Comparison of ENCODE assay signal across 8 mouse cellular contexts in genomic region chr11:51637971-51638414, GRCm38 (mm10). TPM values are rescaled to one million over a fixed set of nuclear protein-coding genes. Genes with fewer than 3 reads are reported as not detected.
DNase-seq lines count a peak whose midpoint lies in the region; ATAC-seq and TF ChIP-seq lines count a peak whose summit lies in the region.

No protein-coding gene starts in this region.

- DNase-seq in kidney, adult 18-20 months: no peak
- DNase-seq in limb, embryonic 14.5 days (ENCODE audit: low spot score): peak; percentile 69
- peak; percentile 70 for DNase-seq in thymus, postnatal 10 days (ENCODE audit: low spot score in 2 of 2)

- TF ChIP-seq POLR2A in cortical plate, adult 2 months (IDR thresholded peaks at IDR 0.05; ENCODE audit: extremely low read depth, insufficient read depth, low read length): no peak
- no peak for TF ChIP-seq POLR2A in limb, embryonic 14.5 days (IDR thresholded peaks at IDR 0.05; ENCODE audit: borderline replicate concordance, extremely low read depth, insufficient read depth, insufficient read length)

- peak overlapping the region; percentile 20; the same call in 1 of the 2 replicates for H3K9ac ChIP-seq in kidney, embryonic 14.5 days (ENCODE audit: low read depth, low read length)
- peak overlapping the region; percentile 2; the same call in 1 of the 2 replicates for H3K9ac ChIP-seq in heart, embryonic 14.5 days (ENCODE audit: low read length)
- H3K9ac ChIP-seq in limb, embryonic 14.5 days (ENCODE audit: low read depth, low read length, severe bottlenecking): peak overlapping the region; percentile 18
- H3K9ac ChIP-seq in midbrain, embryonic 16.5 days (ENCODE audit: low read depth, low read length): no peak overlapping the region

- no peaks in the 10 kb centered on the region for H3K9me3 ChIP-seq in kidney, embryonic 14.5 days (ENCODE audit: control insufficient read depth, low read length)
- H3K9me3 ChIP-seq in heart, embryonic 14.5 days (ENCODE audit: control insufficient read depth, low read length): no peaks in the 10 kb centered on the region
- H3K9me3 ChIP-seq in limb, embryonic 14.5 days (ENCODE audit: control insufficient read depth, low read length): no peaks in the 10 kb centered on the region
- H3K9me3 ChIP-seq in midbrain, embryonic 16.5 days (replicated peaks; ENCODE audit: control insufficient read depth, low read length, poor library complexity, severe bottlenecking): no peaks in the 10 kb centered on the region

- peak; percentile 34; the same call in 1 of the 2 replicates for ATAC-seq in kidney, embryonic 14.5 days (ENCODE audit: low FRiP score, low TSS enrichment)
- ATAC-seq in heart, embryonic 14.5 days (ENCODE audit: insufficient number of reproducible peaks, insufficient read depth, low FRiP score, low read depth): no peak
- ATAC-seq in limb, embryonic 14.5 days (ENCODE audit: low FRiP score, low read depth): peak; percentile 28; the same call in 1 of the 2 replicates
- no peak for ATAC-seq in midbrain, embryonic 16.5 days
- no peak; the same call in 1 of the 2 replicates for ATAC-seq in megakaryocyte-erythroid progenitor cell, adult 5-6 weeks (replicated peaks; ENCODE audit: low FRiP score, low TSS enrichment, poor library complexity, severe bottlenecking)

- H3K4me2 ChIP-seq in kidney, embryonic 14.5 days (replicated peaks; ENCODE audit: low read depth, low read length): peak overlapping the region; percentile 28
- peak overlapping the region; percentile 54 for H3K4me2 ChIP-seq in heart, embryonic 14.5 days (ENCODE audit: low read length)
- peak overlapping the region; percentile 33 for H3K4me2 ChIP-seq in limb, embryonic 14.5 days (replicated peaks; ENCODE audit: low read depth, low read length, severe bottlenecking)
- peak overlapping the region; percentile 5; the same call in 1 of the 2 replicates for H3K4me2 ChIP-seq in midbrain, embryonic 16.5 days (ENCODE audit: low read length)

- peaks cover 15% of the 10 kb centered on the region; the same call in 1 of the 2 replicates for H3K4me1 ChIP-seq in kidney, embryonic 14.5 days (ENCODE audit: control insufficient read depth, insufficient read depth, low read length)
- H3K4me1 ChIP-seq in cortical plate, adult 2 months (ENCODE audit: control insufficient read depth, insufficient read depth, low read length): 0 out of 2 replicates have a peak, but pooled peaks cover 1% of the 10 kb centered on the region
- peaks cover 2 to 11% of the 10 kb centered on the region in 2 experiments; a peak in 3 of 4 replicates for H3K4me1 ChIP-seq in heart, embryonic 14.5 days (ENCODE audit: control insufficient read depth in 2 of 2, insufficient read depth in 2 of 2, low read length in 2 of 2)
- peaks cover 10% of the 10 kb centered on the region for H3K4me1 ChIP-seq in limb, embryonic 14.5 days (ENCODE audit: control insufficient read depth, insufficient read depth, low read length)
- H3K4me1 ChIP-seq in midbrain, embryonic 16.5 days (ENCODE audit: control insufficient read depth, insufficient read depth, low read length): peaks cover 15% of the 10 kb centered on the region

- 5% methylated on average over 17 of the region's 17 CpGs for WGBS in kidney, embryonic 14.5 days
- WGBS in heart, embryonic 14.5 days: 3% methylated on average over 17 of the region's 17 CpGs
- WGBS in limb, embryonic 14.5 days: 3% methylated on average over 17 of the region's 17 CpGs
- WGBS in midbrain, embryonic 16.5 days: 3% methylated on average over 17 of the region's 17 CpGs

- peak overlapping the region; percentile 65; the same call in 1 of the 2 replicates for H3K27ac ChIP-seq in kidney, embryonic 14.5 days (ENCODE audit: low read depth, low read length)
- peak overlapping the region; percentile 32; the same call in 1 of the 2 replicates for H3K27ac ChIP-seq in cortical plate, adult 2 months (ENCODE audit: insufficient read depth, low read length)
- H3K27ac ChIP-seq in heart, embryonic 14.5 days (replicated peaks in 1 of 2; ENCODE audit: control insufficient read depth in 1 of 2, insufficient read depth in 1 of 2, low read depth in 2 of 2, low read length in 2 of 2): peak overlapping the region; percentile 41 to 44; a peak in 3 of 4 replicates
- H3K27ac ChIP-seq in limb, embryonic 14.5 days (replicated peaks; ENCODE audit: low read depth, low read length): peak overlapping the region; percentile 56
- H3K27ac ChIP-seq in midbrain, embryonic 16.5 days (ENCODE audit: low read length): no peak overlapping the region

- no peaks in the 10 kb centered on the region for H3K27me3 ChIP-seq in kidney, embryonic 14.5 days (ENCODE audit: control insufficient read depth, insufficient read depth, low read length)
- H3K27me3 ChIP-seq in heart, embryonic 14.5 days (ENCODE audit: control insufficient read depth, insufficient read depth, low read length): no peaks in the 10 kb centered on the region
- H3K27me3 ChIP-seq in limb, embryonic 14.5 days (ENCODE audit: control insufficient read depth, insufficient read depth, low read length): no peaks in the 10 kb centered on the region
- H3K27me3 ChIP-seq in midbrain, embryonic 16.5 days (ENCODE audit: control insufficient read depth, insufficient read depth, low read depth, low read length): no peaks in the 10 kb centered on the region

- H3K4me3 ChIP-seq in kidney, embryonic 14.5 days (ENCODE audit: low read length): 0 out of 2 replicates have a peak overlapping the region, but pooled peaks have one; percentile 0
- no peak overlapping the region for H3K4me3 ChIP-seq in cortical plate, adult 2 months (ENCODE audit: insufficient read depth, low read length)
- no peak overlapping the region; a peak in 1 of 4 replicates for H3K4me3 ChIP-seq in heart, embryonic 14.5 days (ENCODE audit: control insufficient read depth in 1 of 2, insufficient read depth in 1 of 2, low read depth in 1 of 2, low read length in 2 of 2)
- peak overlapping the region; percentile 14 for H3K4me3 ChIP-seq in limb, embryonic 14.5 days (replicated peaks; ENCODE audit: low read length)
- no peak overlapping the region for H3K4me3 ChIP-seq in midbrain, embryonic 16.5 days (ENCODE audit: low read depth, low read length)

- peaks cover 6% of the 10 kb centered on the region; the same call in 1 of the 2 replicates for H3K36me3 ChIP-seq in kidney, embryonic 14.5 days (ENCODE audit: control insufficient read depth, insufficient read depth, low read length)
- 0 out of 2 replicates have a peak, but pooled peaks cover 7% of the 10 kb centered on the region for H3K36me3 ChIP-seq in heart, embryonic 14.5 days (ENCODE audit: control insufficient read depth, insufficient read depth, low read length)
- H3K36me3 ChIP-seq in limb, embryonic 14.5 days (ENCODE audit: control insufficient read depth, insufficient read depth, low read length): peaks cover 5% of the 10 kb centered on the region; the same call in 1 of the 2 replicates
- no peaks in the 10 kb centered on the region; the same call in 1 of the 2 replicates for H3K36me3 ChIP-seq in midbrain, embryonic 16.5 days (ENCODE audit: control insufficient read depth, insufficient read depth, low read length)

- TF ChIP-seq CTCF in cortical plate, adult 2 months (IDR thresholded peaks at IDR 0.05; ENCODE audit: extremely low read depth, insufficient read depth, low read length): no peak

RNA-seq across cellular contexts. Expression of gene Rmnd5b, which starts 2.3 kb away (rescaled TPM):
- 38.9 and 48.7 TPM in 2 replicates for polyA plus RNA-seq in kidney, embryonic 14.5 days (2014; fragmentation: Nextera tagmentation; extraction: Ambion mirVana)
- polyA plus RNA-seq in cortical plate, adult 2 months (2012; rRNA removed): 80.3 and 81.2 TPM in 2 replicates
- polyA plus RNA-seq in heart, embryonic 14.5 days (2014; fragmentation: Nextera tagmentation; extraction: Ambion mirVana): 32.1 and 34.3 TPM in 2 replicates
- 49.3 and 57.9 TPM in 2 replicates for polyA plus RNA-seq in limb, embryonic 14.5 days (2012; rRNA removed)
- 57.4 and 59.7 TPM in 2 replicates for polyA plus RNA-seq in limb, embryonic 14.5 days (2014; fragmentation: Nextera tagmentation; extraction: Ambion mirVana)
- polyA plus RNA-seq in midbrain, embryonic 16.5 days (2015; fragmentation: Nextera tagmentation; extraction: Ambion mirVana): 80.0 and 82.7 TPM in 2 replicates
- total RNA-seq in megakaryocyte-erythroid progenitor cell, adult 5-6 weeks (2014; fragmentation: Nextera tagmentation): 37.0 TPM in 2 replicates
- total RNA-seq in megakaryocyte-erythroid progenitor cell, adult 5-6 weeks (2017): 9.5 and 17.6 TPM in 2 replicates

RNA-seq across cellular contexts. Expression of gene N4bp3, which starts 12.6 kb away (rescaled TPM):
- 18.5 and 22.6 TPM in 2 replicates for polyA plus RNA-seq in kidney, embryonic 14.5 days (2014; fragmentation: Nextera tagmentation; extraction: Ambion mirVana)
- polyA plus RNA-seq in cortical plate, adult 2 months (2012; rRNA removed): 9.1 and 10.2 TPM in 2 replicates
- polyA plus RNA-seq in heart, embryonic 14.5 days (2014; fragmentation: Nextera tagmentation; extraction: Ambion mirVana): 10.7 and 12.9 TPM in 2 replicates
- 22.9 and 27.2 TPM in 2 replicates for polyA plus RNA-seq in limb, embryonic 14.5 days (2012; rRNA removed)
- 28.4 and 33.1 TPM in 2 replicates for polyA plus RNA-seq in limb, embryonic 14.5 days (2014; fragmentation: Nextera tagmentation; extraction: Ambion mirVana)
- polyA plus RNA-seq in midbrain, embryonic 16.5 days (2015; fragmentation: Nextera tagmentation; extraction: Ambion mirVana): 19.6 and 22.3 TPM in 2 replicates
- not detected in 2 replicates for total RNA-seq in megakaryocyte-erythroid progenitor cell, adult 5-6 weeks (2014; fragmentation: Nextera tagmentation)
- 0.89 and 1.1 TPM in 2 replicates for total RNA-seq in megakaryocyte-erythroid progenitor cell, adult 5-6 weeks (2017)

RNA-seq across cellular contexts. Expression of gene D930048N14Rik, which starts 12.8 kb away (rescaled TPM):
- 2.4 and 3.8 TPM in 2 replicates for polyA plus RNA-seq in kidney, embryonic 14.5 days (2014; fragmentation: Nextera tagmentation; extraction: Ambion mirVana)
- polyA plus RNA-seq in cortical plate, adult 2 months (2012; rRNA removed): 5.3 and 6.0 TPM in 2 replicates
- 0.94 and 1.2 TPM in 2 replicates for polyA plus RNA-seq in heart, embryonic 14.5 days (2014; fragmentation: Nextera tagmentation; extraction: Ambion mirVana)
- 13.0 and 15.0 TPM in 2 replicates for polyA plus RNA-seq in limb, embryonic 14.5 days (2012; rRNA removed)
- 4.2 and 4.5 TPM in 2 replicates for polyA plus RNA-seq in limb, embryonic 14.5 days (2014; fragmentation: Nextera tagmentation; extraction: Ambion mirVana)
- 1.2 TPM in 2 replicates for polyA plus RNA-seq in midbrain, embryonic 16.5 days (2015; fragmentation: Nextera tagmentation; extraction: Ambion mirVana)
- total RNA-seq in megakaryocyte-erythroid progenitor cell, adult 5-6 weeks (2014; fragmentation: Nextera tagmentation): not detected in 2 replicates
- total RNA-seq in megakaryocyte-erythroid progenitor cell, adult 5-6 weeks (2017): not detected in 2 replicates

RNA-seq across cellular contexts. Expression of gene Nhp2, which starts 18.5 kb away (rescaled TPM):
- 211 and 264 TPM in 2 replicates for polyA plus RNA-seq in kidney, embryonic 14.5 days (2014; fragmentation: Nextera tagmentation; extraction: Ambion mirVana)
- 73.0 and 78.5 TPM in 2 replicates for polyA plus RNA-seq in cortical plate, adult 2 months (2012; rRNA removed)
- 87.9 and 89.9 TPM in 2 replicates for polyA plus RNA-seq in heart, embryonic 14.5 days (2014; fragmentation: Nextera tagmentation; extraction: Ambion mirVana)
- 77.9 and 89.0 TPM in 2 replicates for polyA plus RNA-seq in limb, embryonic 14.5 days (2012; rRNA removed)
- 165 and 176 TPM in 2 replicates for polyA plus RNA-seq in limb, embryonic 14.5 days (2014; fragmentation: Nextera tagmentation; extraction: Ambion mirVana)
- polyA plus RNA-seq in midbrain, embryonic 16.5 days (2015; fragmentation: Nextera tagmentation; extraction: Ambion mirVana): 83.7 and 85.9 TPM in 2 replicates
- 285 and 292 TPM in 2 replicates for total RNA-seq in megakaryocyte-erythroid progenitor cell, adult 5-6 weeks (2014; fragmentation: Nextera tagmentation)
- 141 and 176 TPM in 2 replicates for total RNA-seq in megakaryocyte-erythroid progenitor cell, adult 5-6 weeks (2017)

RNA-seq across cellular contexts. Expression of gene Hnrnpab, which starts 31.3 kb away (rescaled TPM):
- 628 and 680 TPM in 2 replicates for polyA plus RNA-seq in kidney, embryonic 14.5 days (2014; fragmentation: Nextera tagmentation; extraction: Ambion mirVana)
- 98.4 and 100 TPM in 2 replicates for polyA plus RNA-seq in cortical plate, adult 2 months (2012; rRNA removed)
- polyA plus RNA-seq in heart, embryonic 14.5 days (2014; fragmentation: Nextera tagmentation; extraction: Ambion mirVana): 350 and 369 TPM in 2 replicates
- polyA plus RNA-seq in limb, embryonic 14.5 days (2012; rRNA removed): 465 and 516 TPM in 2 replicates
- polyA plus RNA-seq in limb, embryonic 14.5 days (2014; fragmentation: Nextera tagmentation; extraction: Ambion mirVana): 480 and 522 TPM in 2 replicates
- polyA plus RNA-seq in midbrain, embryonic 16.5 days (2015; fragmentation: Nextera tagmentation; extraction: Ambion mirVana): 273 and 303 TPM in 2 replicates
- 644 and 702 TPM in 2 replicates for total RNA-seq in megakaryocyte-erythroid progenitor cell, adult 5-6 weeks (2014; fragmentation: Nextera tagmentation)
- total RNA-seq in megakaryocyte-erythroid progenitor cell, adult 5-6 weeks (2017): 1,394 and 1,753 TPM in 2 replicates

Comparison
In these comparisons a context has a peak if more than half of its experiments do, and no peak if none do; other contexts are left out.
1. ATAC-seq: peak in kidney, embryonic 14.5 days (single experiment) and limb, embryonic 14.5 days (single experiment); none in heart, embryonic 14.5 days (single experiment), midbrain, embryonic 16.5 days (single experiment) and megakaryocyte-erythroid progenitor cell, adult 5-6 weeks (single experiment).
2. H3K4me3 ChIP-seq: peak in kidney, embryonic 14.5 days (single experiment) and limb, embryonic 14.5 days (single experiment); none in cortical plate, adult 2 months (single experiment), heart, embryonic 14.5 days (0 of 2) and midbrain, embryonic 16.5 days (single experiment).
3. Peak in every context shown above with its lines, with median percentiles within 50 percentile points of each other: H3K4me2 ChIP-seq.